Mouse (Mus musculus) right cerebral cortex, postnatal 36 days (tissue): ENCODE data around the gene Brip1.

Experiments
- DNase-seq, 2 experiments: peaks; one replicate each; pipeline ENCODE4 v3.0.0; 2022; ENCODE audit warnings: low spot score in 2 of 2, mixed read lengths in 1 of 2

Gene Brip1

GRCm38 (mm10) chr11:86107276-86107675 is 93.7 kb downstream of the Brip1 start:
- DNase-seq = no peak

- peak in 1 of 2 experiments; percentile 2 for DNase-seq
Observed at GRCm38 (mm10) chr11:86106596-86106995, 94.4 kb downstream of the Brip1 start.

GRCm38 (mm10) chr11:86101191-86101590 is 99.8 kb downstream of the Brip1 start:
- DNase-seq = no peak

DNA sequence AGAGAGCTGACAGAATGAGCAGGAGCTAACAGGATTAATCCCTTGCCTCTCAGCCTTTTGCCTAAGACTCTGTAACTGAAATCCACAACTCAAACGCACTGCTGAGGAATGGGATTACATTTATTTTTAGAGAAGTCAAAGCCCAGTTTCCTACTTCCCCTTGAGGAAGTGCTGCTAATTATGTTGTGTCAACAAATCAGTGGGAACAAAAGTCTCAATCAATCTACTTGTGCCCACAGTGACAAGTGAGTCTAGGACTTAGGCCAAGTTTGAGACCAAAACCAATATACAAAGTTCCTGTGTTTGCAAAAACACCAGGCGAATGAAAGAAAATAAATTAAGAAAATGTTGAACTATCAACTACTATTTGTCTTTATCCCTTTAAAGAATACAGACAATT is 101.7 kb downstream of the Brip1 start:
- DNase-seq = no peak

GRCm38 (mm10) chr11:86088815-86089214 is 112.2 kb downstream of the Brip1 start:
- DNase-seq = no peak

- peak; percentile 3 to 29 for DNase-seq
Observed at GRCm38 (mm10) chr11:86084522-86084921, 116.5 kb downstream of the Brip1 start.

DNA sequence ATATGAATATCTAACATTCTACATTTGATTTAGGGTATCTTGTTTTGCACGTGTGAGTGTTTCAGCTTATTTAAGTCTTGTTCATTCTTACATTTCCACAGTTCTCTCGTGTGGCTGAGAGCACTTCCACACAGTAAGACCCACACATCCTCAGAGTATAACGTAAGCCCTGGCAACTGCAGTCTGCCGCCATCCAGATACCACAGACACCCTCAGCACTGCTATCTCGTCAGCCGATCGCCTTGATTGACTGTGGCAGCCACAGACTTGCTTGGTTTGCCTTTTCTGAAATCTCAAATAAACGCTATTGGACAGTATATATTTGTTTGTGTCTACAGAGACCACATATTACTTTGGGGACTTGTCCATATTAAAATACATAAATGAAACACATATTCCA is 123.0 kb downstream of the Brip1 start:
- DNase-seq = no peak

- DNase-seq = no peak
Observed at GRCm38 (mm10) chr11:86076966-86077365, 124.0 kb downstream of the Brip1 start.

DNA sequence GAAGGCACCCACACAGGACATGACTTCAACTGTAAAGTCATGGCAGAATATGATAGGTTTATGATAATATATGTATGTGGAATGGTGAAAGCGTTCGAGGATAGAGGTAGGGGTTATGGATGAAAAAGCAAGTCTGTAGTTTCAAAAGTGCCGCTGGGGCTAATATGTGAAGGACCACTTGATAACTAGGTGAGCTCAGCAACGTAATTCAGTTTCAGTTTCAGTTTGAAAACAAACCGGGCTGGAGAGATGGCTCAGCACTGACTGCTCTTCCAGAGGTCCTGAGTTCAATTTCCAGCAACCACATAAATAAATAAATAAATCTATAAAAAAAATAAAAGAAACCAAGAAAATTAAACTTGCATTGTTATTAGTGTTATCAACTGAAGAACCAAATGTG is 124.6 kb downstream of the Brip1 start:
- no peak for DNase-seq

GRCm38 (mm10) chr11:86075371-86075770 is 125.6 kb downstream of the Brip1 start:
- no peak for DNase-seq

- no peak for DNase-seq
Observed at GRCm38 (mm10) chr11:86068651-86069050, 132.3 kb downstream of the Brip1 start.

DNA sequence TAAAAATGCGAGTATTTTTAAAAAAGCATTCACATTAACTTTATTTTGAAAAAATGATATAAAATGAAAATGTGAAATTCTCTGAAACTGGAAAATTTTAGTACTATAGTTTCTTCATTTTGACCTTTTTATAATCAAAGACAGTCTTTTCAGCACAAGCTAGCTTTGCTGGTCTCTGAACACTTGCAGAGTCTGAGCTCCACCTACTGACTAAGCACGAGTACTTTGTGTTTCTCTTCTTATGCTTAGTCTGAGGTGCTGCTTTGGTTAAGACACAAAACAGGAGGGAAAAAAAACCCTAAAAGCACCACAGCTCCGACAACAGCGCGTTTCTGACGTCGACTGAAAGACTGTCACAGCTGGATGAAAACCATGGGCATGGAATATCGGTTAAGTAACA is 133.8 kb downstream of the Brip1 start:
- no peak for DNase-seq

- no peak for DNase-seq
Observed at GRCm38 (mm10) chr11:86064881-86065280, 136.1 kb downstream of the Brip1 start.

DNA sequence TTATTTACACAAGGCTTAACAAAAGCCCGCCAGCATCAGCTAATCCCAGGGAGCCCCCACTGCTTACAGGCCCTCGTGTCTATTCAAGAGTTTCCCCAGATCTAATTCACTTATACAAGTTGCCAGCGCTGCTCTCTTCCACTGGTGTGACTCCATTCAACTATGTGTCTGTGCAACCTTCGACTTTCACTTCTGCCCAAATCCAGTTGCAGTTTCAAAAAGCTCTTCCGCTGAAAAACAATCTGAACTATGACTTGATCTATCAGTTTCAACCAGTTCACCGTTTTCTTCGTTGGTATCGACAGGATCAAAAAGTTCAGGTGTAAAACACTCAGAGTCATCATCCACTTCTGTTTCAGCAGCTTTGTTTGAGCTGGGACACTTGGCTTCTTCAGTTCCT is 139.8 kb downstream of the Brip1 start:
- no peak for DNase-seq

DNA sequence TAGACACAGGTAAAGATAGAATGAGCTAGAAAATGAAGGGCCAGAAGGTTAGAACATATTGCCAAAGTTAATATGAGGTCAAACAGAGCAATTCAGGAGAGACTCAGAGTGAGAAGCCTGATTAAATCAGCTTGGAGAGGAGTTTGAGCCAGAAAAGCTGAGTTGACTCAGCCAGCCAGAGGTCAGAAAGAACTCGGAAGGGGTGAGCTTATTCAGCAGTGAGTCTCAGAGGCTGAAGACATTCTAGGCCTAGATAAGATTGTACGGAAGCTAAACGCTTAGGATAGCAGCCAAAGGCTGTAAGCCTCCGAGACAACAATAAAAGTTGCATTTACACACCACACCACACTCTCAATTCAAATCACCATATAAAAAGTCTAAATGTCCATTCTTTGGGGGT is 141.9 kb downstream of the Brip1 start:
- no peak for DNase-seq

GRCm38 (mm10) chr11:86055806-86056205 is 145.2 kb downstream of the Brip1 start:
- no peak for DNase-seq

DNA sequence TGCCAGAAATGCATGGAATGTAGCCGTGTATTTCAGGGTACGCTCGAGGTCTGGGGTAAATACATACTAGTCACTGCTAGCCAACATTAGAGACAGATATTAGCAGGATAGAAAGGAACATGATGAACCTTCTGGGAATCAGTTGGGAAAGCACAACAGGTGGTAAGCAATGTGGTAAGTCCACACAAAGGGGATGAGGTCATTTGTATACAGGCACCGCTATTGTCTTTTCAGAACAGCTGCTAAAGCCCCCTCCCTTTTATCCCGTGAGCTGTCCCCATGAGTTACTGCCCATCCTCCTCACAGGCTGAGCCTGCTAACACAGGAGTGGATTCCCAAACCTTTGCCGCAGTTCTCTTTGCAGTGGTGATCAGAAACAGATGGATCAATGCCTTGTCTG is 149.6 kb downstream of the Brip1 start:
- DNase-seq = no peak

GRCm38 (mm10) chr11:86050430-86051280 is 150.3 kb downstream of the Brip1 start:
- DNase-seq = no peak

GRCm38 (mm10) chr11:86039994-86040393 is 161.0 kb downstream of the Brip1 start:
- no peak for DNase-seq

GRCm38 (mm10) chr11:86039355-86039754 is 161.6 kb downstream of the Brip1 start:
- DNase-seq = no peak

- DNase-seq = no peak
Observed at GRCm38 (mm10) chr11:86038701-86039100, 162.3 kb downstream of the Brip1 start.

- DNase-seq = no peak
Observed at GRCm38 (mm10) chr11:86032910-86033309, 168.1 kb downstream of the Brip1 start.

DNA sequence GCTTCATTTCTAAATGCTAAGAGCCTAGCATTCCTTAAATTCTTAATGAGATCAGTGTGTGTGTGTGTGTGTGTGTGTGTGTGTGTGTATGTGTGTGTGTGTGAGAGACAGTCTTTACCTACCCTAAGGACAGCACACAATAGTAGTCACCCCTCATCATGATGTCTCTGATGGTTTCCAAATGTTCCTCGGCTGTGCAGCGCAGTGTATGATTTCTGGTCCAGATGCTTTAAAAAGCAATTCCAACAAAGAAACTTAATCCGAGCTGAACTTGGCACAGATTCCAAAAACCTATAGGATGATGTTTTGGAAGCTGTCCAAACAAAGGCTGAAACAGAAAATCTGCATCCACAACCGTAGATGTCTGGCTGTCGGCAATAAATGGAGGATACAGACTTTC is 173.0 kb downstream of the Brip1 start:
- no peak for DNase-seq
